Mouse (Mus musculus): ENCODE data around the gene Oosp1. TPM values are rescaled to one million over a fixed set of nuclear protein-coding genes. Genes with fewer than 3 reads are reported as not detected.

Oosp1 gene
- not detected in 2 replicates for polyA plus RNA-seq (2012; rRNA removed)

DNA sequence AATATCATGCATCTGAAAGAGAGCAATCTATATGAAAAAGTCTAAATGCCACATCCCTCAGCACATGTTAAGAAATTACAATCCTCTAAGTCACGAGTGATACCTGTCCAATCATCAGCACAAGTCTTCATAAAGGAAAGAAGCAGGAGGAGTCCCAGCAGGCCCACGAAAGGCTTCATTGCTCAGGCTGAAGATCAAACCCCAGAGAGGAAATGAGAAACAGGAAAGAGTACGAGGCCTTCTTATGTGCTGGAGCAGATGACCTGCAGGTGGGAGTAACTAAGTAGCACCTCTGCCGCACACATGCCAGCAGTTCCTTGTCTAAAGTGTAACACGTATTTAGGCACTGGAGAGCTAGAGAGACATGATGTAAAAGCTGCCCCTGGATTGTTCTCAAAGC, at the start of gene Oosp1:
Gene Oosp1 (minus strand): TSS at position 312 of the 400 bp plus-strand sequence.
- no peak for TF ChIP-seq POLR2A (IDR thresholded peaks at IDR 0.05; ENCODE audit: control insufficient read depth, low read depth, low read length)
- TF ChIP-seq CTCF (IDR thresholded peaks at IDR 0.05; ENCODE audit: control insufficient read depth, insufficient read depth, insufficient replicate concordance, low read depth, low read length): no peak
- no peaks in the 10 kb centered on the region for H3K27me3 ChIP-seq (ENCODE audit: control insufficient read depth, insufficient read depth, low read length)

DNA sequence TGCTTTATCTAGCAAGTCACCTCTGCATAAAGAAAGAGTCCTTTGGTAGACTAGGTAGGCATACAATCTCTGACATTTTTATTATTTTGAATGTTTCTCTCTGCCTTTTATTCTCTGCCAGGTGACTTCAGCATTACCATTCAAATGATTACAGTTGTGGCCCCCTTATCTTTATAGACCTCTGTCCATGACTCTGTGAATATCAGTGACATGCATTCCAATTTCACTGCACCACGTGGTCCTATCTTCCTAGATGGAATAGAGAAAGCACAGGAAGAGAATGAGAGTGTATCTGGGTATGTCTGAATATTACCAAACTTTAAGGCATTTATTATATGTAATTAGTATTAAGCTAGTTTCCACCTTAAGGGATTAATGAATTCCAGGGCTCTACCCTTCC, 45.5 kb upstream of the Oosp1 start:
- H3K4me1 ChIP-seq (ENCODE audit: control insufficient read depth, insufficient read depth, low read length): no peaks in the 10 kb centered on the region
- H3K36me3 ChIP-seq (ENCODE audit: control insufficient read depth, insufficient read depth, low read length): no peaks in the 10 kb centered on the region
- no peaks in the 10 kb centered on the region for H3K27me3 ChIP-seq (ENCODE audit: control insufficient read depth, insufficient read depth, low read length)
- H3K4me3 ChIP-seq (ENCODE audit: control insufficient read depth, low read depth, low read length): no peak overlapping the region
- TF ChIP-seq CTCF (IDR thresholded peaks at IDR 0.05; ENCODE audit: control insufficient read depth, insufficient read depth, insufficient replicate concordance, low read depth, low read length) (no peak), POLR2A (IDR thresholded peaks at IDR 0.05; ENCODE audit: control insufficient read depth, low read depth, low read length) (no peak)
- no peak overlapping the region for H3K27ac ChIP-seq (ENCODE audit: control insufficient read depth, insufficient read depth, low read depth, low read length)

More for the DNA sequence above, at the start of gene Oosp1:
- Histone ChIP-seq H3K4me3 (ENCODE audit: control insufficient read depth, low read depth, low read length) (no peak within 1 kb of the TSS), H3K4me1 (ENCODE audit: control insufficient read depth, insufficient read depth, low read length) (no peaks in the 10 kb centered on the region), H3K36me3 (ENCODE audit: control insufficient read depth, insufficient read depth, low read length) (no peaks in the 10 kb centered on the region), H3K27ac (ENCODE audit: control insufficient read depth, insufficient read depth, low read depth, low read length) (no peak within 1 kb of the TSS)

DNA sequence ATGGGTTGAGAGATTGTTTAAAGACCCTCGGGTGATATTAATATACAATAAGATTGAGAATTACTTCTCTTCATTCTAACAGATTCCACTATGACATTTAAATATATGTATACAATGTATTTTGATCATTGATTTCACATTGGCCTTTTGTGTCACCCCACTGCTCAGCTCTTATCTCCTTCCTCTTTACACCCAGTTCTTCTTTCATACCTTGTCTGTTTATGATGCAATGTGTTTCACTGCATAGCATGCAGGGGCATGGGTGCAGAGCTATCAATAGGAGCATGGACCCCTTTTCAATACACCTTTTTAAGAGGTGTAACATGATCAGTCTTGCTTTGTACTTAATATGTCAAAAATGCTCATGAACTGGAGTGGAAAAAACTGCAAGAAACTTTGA, 39.3 kb upstream of the Oosp1 start:
- Histone ChIP-seq H3K4me3 (ENCODE audit: control insufficient read depth, low read depth, low read length) (no peak overlapping the region), H3K4me1 (ENCODE audit: control insufficient read depth, insufficient read depth, low read length) (no peaks in the 10 kb centered on the region), H3K27ac (ENCODE audit: control insufficient read depth, insufficient read depth, low read depth, low read length) (no peak overlapping the region), H3K27me3 (ENCODE audit: control insufficient read depth, insufficient read depth, low read length) (no peaks in the 10 kb centered on the region), H3K36me3 (ENCODE audit: control insufficient read depth, insufficient read depth, low read length) (no peaks in the 10 kb centered on the region)
- TF ChIP-seq CTCF (IDR thresholded peaks at IDR 0.05; ENCODE audit: control insufficient read depth, insufficient read depth, insufficient replicate concordance, low read depth, low read length): no peak

DNA sequence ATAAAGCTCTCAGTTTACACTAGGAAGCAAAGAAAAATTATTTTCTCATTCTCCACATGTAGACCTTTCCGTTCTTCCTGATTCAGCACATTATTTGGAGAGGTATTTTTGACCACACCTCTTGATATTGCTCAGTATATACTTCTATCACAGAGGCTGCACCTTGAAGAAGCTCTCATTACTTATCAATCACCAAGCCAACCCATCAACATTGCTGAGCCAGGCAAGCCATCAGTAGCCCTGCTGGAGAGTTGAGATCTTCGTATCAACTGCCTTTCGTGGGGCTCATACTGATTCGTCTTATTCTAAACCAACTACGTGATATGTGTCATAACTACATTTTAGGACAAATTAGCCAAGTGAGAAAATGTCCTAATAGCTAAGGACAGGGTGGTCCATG, 36.4 kb upstream of the Oosp1 start:
- Histone ChIP-seq H3K36me3 (ENCODE audit: control insufficient read depth, insufficient read depth, low read length) (no peaks in the 10 kb centered on the region), H3K27me3 (ENCODE audit: control insufficient read depth, insufficient read depth, low read length) (no peaks in the 10 kb centered on the region), H3K27ac (ENCODE audit: control insufficient read depth, insufficient read depth, low read depth, low read length) (no peak overlapping the region), H3K4me3 (ENCODE audit: control insufficient read depth, low read depth, low read length) (no peak overlapping the region), H3K4me1 (ENCODE audit: control insufficient read depth, insufficient read depth, low read length) (no peaks in the 10 kb centered on the region)
- TF ChIP-seq CTCF (IDR thresholded peaks at IDR 0.05; ENCODE audit: control insufficient read depth, insufficient read depth, insufficient replicate concordance, low read depth, low read length) (no peak), POLR2A (IDR thresholded peaks at IDR 0.05; ENCODE audit: control insufficient read depth, low read depth, low read length) (no peak)

DNA sequence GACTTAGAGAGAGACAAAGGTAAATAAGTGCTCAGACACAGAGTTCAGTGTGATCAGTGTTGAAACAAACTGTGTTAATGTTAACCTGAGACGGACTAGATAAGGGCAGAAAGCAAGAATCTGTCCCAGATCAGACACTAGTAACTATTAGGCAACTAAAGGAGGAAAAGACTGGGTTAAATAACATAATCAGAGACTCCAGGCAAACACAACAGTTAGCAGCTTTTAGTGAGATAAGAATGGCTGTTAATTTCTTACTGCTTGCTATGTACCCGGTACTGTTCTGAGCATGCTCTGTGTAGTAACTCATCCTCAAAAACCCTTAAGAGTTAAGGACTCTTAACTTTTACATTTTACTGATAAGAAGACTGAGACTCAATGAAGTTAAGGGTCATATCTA, 35.0 kb upstream of the Oosp1 start:
- no peaks in the 10 kb centered on the region for H3K36me3 ChIP-seq (ENCODE audit: control insufficient read depth, insufficient read depth, low read length)
- H3K27ac ChIP-seq (ENCODE audit: control insufficient read depth, insufficient read depth, low read depth, low read length): no peak overlapping the region
- TF ChIP-seq CTCF (IDR thresholded peaks at IDR 0.05; ENCODE audit: control insufficient read depth, insufficient read depth, insufficient replicate concordance, low read depth, low read length) (no peak), POLR2A (IDR thresholded peaks at IDR 0.05; ENCODE audit: control insufficient read depth, low read depth, low read length) (no peak)
- no peaks in the 10 kb centered on the region for H3K4me1 ChIP-seq (ENCODE audit: control insufficient read depth, insufficient read depth, low read length)
- H3K4me3 ChIP-seq (ENCODE audit: control insufficient read depth, low read depth, low read length): no peak overlapping the region
- no peaks in the 10 kb centered on the region for H3K27me3 ChIP-seq (ENCODE audit: control insufficient read depth, insufficient read depth, low read length)

DNA sequence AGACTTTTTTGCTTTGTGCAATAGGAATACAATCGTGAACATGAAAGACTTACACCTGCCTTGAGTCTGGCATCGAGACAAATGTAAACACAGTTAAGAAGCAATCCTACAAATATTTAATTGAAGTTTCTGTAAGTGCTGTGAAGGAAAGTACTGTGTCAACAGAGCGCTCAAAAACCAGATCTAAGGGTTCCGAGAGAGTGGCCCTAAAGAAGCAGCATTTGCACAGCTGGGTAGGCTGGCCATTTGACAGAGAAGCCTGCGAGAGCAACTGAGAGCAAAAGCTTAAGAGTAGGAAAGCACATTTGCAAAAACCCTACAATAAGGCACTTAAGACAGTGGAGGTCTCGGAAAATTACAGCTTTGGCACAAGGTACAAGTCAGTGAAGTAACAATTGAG, 33.3 kb upstream of the Oosp1 start:
- H3K27ac ChIP-seq (ENCODE audit: control insufficient read depth, insufficient read depth, low read depth, low read length): no peak overlapping the region

DNA sequence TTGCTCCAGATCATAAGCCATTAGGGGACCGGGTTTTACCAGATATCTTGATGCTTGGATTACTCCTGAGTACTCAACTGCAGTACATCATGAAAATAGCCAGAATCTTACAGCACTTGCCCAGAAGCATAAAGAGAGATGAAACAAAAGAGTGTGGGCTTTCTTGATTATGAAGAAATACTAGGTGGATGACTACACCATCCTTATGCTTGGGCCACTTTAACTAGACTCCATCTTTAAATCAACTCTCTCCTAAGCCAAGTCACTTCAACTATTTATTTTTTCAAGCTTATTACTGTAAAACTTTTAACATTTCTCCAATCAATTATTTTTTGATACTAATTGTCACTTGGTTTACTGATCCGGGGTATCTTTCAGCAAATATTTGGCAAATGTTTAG, 32.9 kb upstream of the Oosp1 start:
- Histone ChIP-seq H3K4me3 (ENCODE audit: control insufficient read depth, low read depth, low read length) (no peak overlapping the region), H3K36me3 (ENCODE audit: control insufficient read depth, insufficient read depth, low read length) (no peaks in the 10 kb centered on the region), H3K27ac (ENCODE audit: control insufficient read depth, insufficient read depth, low read depth, low read length) (no peak overlapping the region), H3K27me3 (ENCODE audit: control insufficient read depth, insufficient read depth, low read length) (no peaks in the 10 kb centered on the region), H3K4me1 (ENCODE audit: control insufficient read depth, insufficient read depth, low read length) (no peaks in the 10 kb centered on the region)
- TF ChIP-seq POLR2A (IDR thresholded peaks at IDR 0.05; ENCODE audit: control insufficient read depth, low read depth, low read length) (no peak), CTCF (IDR thresholded peaks at IDR 0.05; ENCODE audit: control insufficient read depth, insufficient read depth, insufficient replicate concordance, low read depth, low read length) (no peak)

More for the DNA sequence above, 33.3 kb upstream of the Oosp1 start:
- Histone ChIP-seq H3K4me1 (ENCODE audit: control insufficient read depth, insufficient read depth, low read length) (no peaks in the 10 kb centered on the region), H3K4me3 (ENCODE audit: control insufficient read depth, low read depth, low read length) (no peak overlapping the region), H3K36me3 (ENCODE audit: control insufficient read depth, insufficient read depth, low read length) (no peaks in the 10 kb centered on the region), H3K27me3 (ENCODE audit: control insufficient read depth, insufficient read depth, low read length) (no peaks in the 10 kb centered on the region)
- TF ChIP-seq CTCF (IDR thresholded peaks at IDR 0.05; ENCODE audit: control insufficient read depth, insufficient read depth, insufficient replicate concordance, low read depth, low read length): no peak
- TF ChIP-seq POLR2A (IDR thresholded peaks at IDR 0.05; ENCODE audit: control insufficient read depth, low read depth, low read length): no peak

DNA sequence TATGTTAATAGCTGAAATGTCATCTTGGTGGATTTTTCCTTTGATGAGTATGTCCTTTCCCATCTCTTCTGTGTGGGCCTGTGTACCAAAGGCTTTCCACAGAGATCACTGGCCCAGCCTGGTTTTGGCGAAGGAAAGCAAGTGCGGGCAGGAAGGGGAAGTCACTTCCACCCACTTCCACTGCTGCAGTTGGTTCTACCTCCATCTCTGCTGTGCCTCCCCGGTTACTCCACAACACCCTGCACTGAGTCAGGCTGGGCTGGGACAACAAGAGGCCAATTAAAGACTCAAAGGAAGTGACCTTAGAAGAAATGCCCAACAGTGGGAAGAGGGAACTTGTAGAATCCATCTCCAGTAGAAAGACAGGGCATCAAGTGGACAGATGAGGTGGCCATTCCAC, 29.1 kb upstream of the Oosp1 start:
- H3K4me1 ChIP-seq (ENCODE audit: control insufficient read depth, insufficient read depth, low read length): no peaks in the 10 kb centered on the region
- no peaks in the 10 kb centered on the region for H3K27me3 ChIP-seq (ENCODE audit: control insufficient read depth, insufficient read depth, low read length)
- no peak overlapping the region for H3K27ac ChIP-seq (ENCODE audit: control insufficient read depth, insufficient read depth, low read depth, low read length)
- no peak overlapping the region for H3K4me3 ChIP-seq (ENCODE audit: control insufficient read depth, low read depth, low read length)
- TF ChIP-seq POLR2A (IDR thresholded peaks at IDR 0.05; ENCODE audit: control insufficient read depth, low read depth, low read length) (no peak), CTCF (IDR thresholded peaks at IDR 0.05; ENCODE audit: control insufficient read depth, insufficient read depth, insufficient replicate concordance, low read depth, low read length) (no peak)
- no peaks in the 10 kb centered on the region for H3K36me3 ChIP-seq (ENCODE audit: control insufficient read depth, insufficient read depth, low read length)
